Mouse (Mus musculus) cerebellum, postnatal 25 days (tissue): ENCODE results near the gene 6030458C11Rik.
"Not testable (repeated sequence)": the region's sequence is repeated elsewhere in the genome, so short reads cannot be mapped to it uniquely, and the experiment has no call there.

Experiments
- DNase-seq, 2 experiments: peaks; one replicate each; pipeline ENCODE4 v3.0.0; 2021; ENCODE audit warnings: mixed read lengths in 2 of 2

Gene 6030458C11Rik

GRCm38 (mm10) chr15:12817592-12817991 lies 6.9 kb downstream of the 6030458C11Rik start:
- DNase-seq: no peak

- DNase-seq: no peak
Measured at GRCm38 (mm10) chr15:12812646-12813045, 11.8 kb downstream of the 6030458C11Rik start.

- no peak for DNase-seq
Measured at GRCm38 (mm10) chr15:12809305-12809704, 15.1 kb downstream of the 6030458C11Rik start.

GRCm38 (mm10) chr15:12807088-12807487 lies 17.4 kb downstream of the 6030458C11Rik start:
- DNase-seq: no peak

GRCm38 (mm10) chr15:12805071-12805470 lies 19.4 kb downstream of the 6030458C11Rik start:
- no peak for DNase-seq

GRCm38 (mm10) chr15:12801142-12801506 lies 23.3 kb downstream of the 6030458C11Rik start:
- not testable (repeated sequence) for DNase-seq

- no peak for DNase-seq
Measured at GRCm38 (mm10) chr15:12800405-12801141, 23.9 kb downstream of the 6030458C11Rik start.

GRCm38 (mm10) chr15:12798043-12798442 lies 26.4 kb downstream of the 6030458C11Rik start:
- DNase-seq: no peak

GRCm38 (mm10) chr15:12795909-12796470 lies 28.5 kb downstream of the 6030458C11Rik start:
- no peak for DNase-seq

GRCm38 (mm10) chr15:12795457-12795894 lies 29.0 kb downstream of the 6030458C11Rik start:
- peak; percentile 32 to 73 for DNase-seq

- DNase-seq: no peak
Measured at GRCm38 (mm10) chr15:12794311-12794710, 30.1 kb downstream of the 6030458C11Rik start.

GRCm38 (mm10) chr15:12789406-12789867 lies 35.0 kb downstream of the 6030458C11Rik start:
- no peak for DNase-seq

GRCm38 (mm10) chr15:12788536-12788935 lies 35.9 kb downstream of the 6030458C11Rik start:
- DNase-seq: no peak

GRCm38 (mm10) chr15:12781729-12782326 lies 42.6 kb downstream of the 6030458C11Rik start:
- DNase-seq: no peak

GRCm38 (mm10) chr15:12781296-12781695 lies 43.2 kb downstream of the 6030458C11Rik start:
- no peak for DNase-seq

- no peak for DNase-seq
Measured at GRCm38 (mm10) chr15:12774149-12774753, 50.2 kb downstream of the 6030458C11Rik start.

- no peak for DNase-seq
Measured at GRCm38 (mm10) chr15:12770958-12771357, 53.5 kb downstream of the 6030458C11Rik start.

- no peak for DNase-seq
Measured at GRCm38 (mm10) chr15:12766848-12767247, 57.6 kb downstream of the 6030458C11Rik start.

GRCm38 (mm10) chr15:12763147-12763546 lies 61.3 kb downstream of the 6030458C11Rik start:
- DNase-seq: no peak

GRCm38 (mm10) chr15:12762258-12762913 lies 62.1 kb downstream of the 6030458C11Rik start:
- DNase-seq: no peak

GRCm38 (mm10) chr15:12760747-12761146 lies 63.7 kb downstream of the 6030458C11Rik start:
- DNase-seq: no peak

GRCm38 (mm10) chr15:12758461-12758860 lies 66.0 kb downstream of the 6030458C11Rik start:
- DNase-seq: no peak
